Mouse (Mus musculus) megakaryocyte, embryonic 14.5 days (primary cell): ENCODE data around the gene Rpl13a.

Source experiments
- FLI1 ChIP-seq: IDR thresholded peaks from 2 replicates; pipeline ENCODE4 v1.6.1; 2012; ENCODE audit warnings: low read length, inconsistent platforms, mixed read lengths
- GATA1 ChIP-seq: IDR thresholded peaks from 3 replicates; pipeline ENCODE4 v1.6.1; 2012; ENCODE audit warnings: mixed read lengths, low read length, inconsistent platforms, borderline replicate concordance

DNA sequence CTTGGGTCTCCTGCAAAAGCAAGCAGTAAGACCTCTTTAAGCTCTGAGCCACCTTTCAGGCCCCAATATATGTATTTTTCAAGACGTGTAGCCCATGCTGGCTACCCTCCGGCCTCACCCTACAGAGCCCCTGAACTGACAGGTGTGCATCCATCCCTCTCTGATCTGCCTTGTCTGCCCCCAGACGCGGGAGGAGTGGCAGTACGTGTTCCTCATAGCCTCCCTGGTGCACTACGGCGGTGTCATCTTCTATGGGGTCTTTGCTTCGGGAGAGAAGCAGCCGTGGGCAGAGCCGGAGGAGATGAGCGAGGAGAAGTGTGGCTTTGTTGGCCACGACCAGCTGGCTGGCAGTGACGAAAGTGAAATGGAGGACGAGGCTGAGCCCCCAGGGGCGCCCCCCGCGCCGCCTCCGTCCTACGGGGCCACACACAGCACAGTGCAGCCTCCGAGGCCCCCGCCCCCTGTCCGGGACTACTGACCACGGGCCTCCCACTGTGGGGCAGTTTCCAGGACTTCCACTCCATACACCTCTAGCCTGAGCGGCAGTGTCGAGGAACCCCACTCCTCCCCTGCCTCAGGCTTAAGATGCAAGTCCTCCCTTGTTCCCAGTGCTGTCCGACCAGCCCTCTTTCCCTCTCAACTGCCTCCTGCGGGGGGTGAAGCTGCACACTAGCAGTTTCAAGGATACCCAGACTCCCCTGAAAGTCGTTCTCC is 46.2 kb upstream of the Rpl13a start:
- TF ChIP-seq GATA1 (no peak), FLI1 (no peak)
